Mouse (Mus musculus) brown adipose tissue, adult 24 weeks (tissue): ENCODE measurements around the gene Phf11b. TPM values are rescaled to one million over a fixed set of nuclear protein-coding genes. Genes with fewer than 3 reads are reported as not detected.
"Not testable (repeated sequence)": the region's sequence is repeated elsewhere in the genome, so short reads cannot be mapped to it uniquely, and the experiment has no call there.

Experiments used
- H3K27ac ChIP-seq: fragments of 200-500 bp; replicated peaks from 2 replicates; pipeline ENCODE4 v1.5.1; 2012; ENCODE audit warnings: low read depth, mild to moderate bottlenecking, low read length
- H3K4me1 ChIP-seq: fragments of 200-500 bp; 2 replicates; pipeline ENCODE4 v1.6.1; 2012; ENCODE audit warnings: low read length, mixed read lengths; ENCODE audit not compliant: control insufficient read depth, insufficient read depth, insufficient read length
- H3K4me3 ChIP-seq: fragments of 200-500 bp; 2 replicates; pipeline ENCODE4 v1.5.1; 2012; ENCODE audit warnings: low read depth, mild to moderate bottlenecking, low read length, moderate library complexity; ENCODE audit not compliant: insufficient read depth
- polyA plus RNA-seq: library from polyadenylated mRNA; stranded (reverse); fragments of >200 nt; gene quantifications from 2 replicates; pipeline ENCODE4 v1.2.4, GENCODE M21; 2012; ENCODE audit not compliant: missing spikeins, insufficient read depth, insufficient read length

Gene Phf11b
- 1.2 and 2.0 TPM in 2 replicates for polyA plus RNA-seq

- not testable (repeated sequence) for H3K4me1 ChIP-seq, H3K27ac ChIP-seq
- peak within 1 kb of the TSS; percentile 38 for H3K4me3 ChIP-seq
These were observed at the start of gene Phf11b for GRCm38 (mm10) chr14:59341189-59341588. Phf11b (minus strand) TSS chr14:59341351.

DNA sequence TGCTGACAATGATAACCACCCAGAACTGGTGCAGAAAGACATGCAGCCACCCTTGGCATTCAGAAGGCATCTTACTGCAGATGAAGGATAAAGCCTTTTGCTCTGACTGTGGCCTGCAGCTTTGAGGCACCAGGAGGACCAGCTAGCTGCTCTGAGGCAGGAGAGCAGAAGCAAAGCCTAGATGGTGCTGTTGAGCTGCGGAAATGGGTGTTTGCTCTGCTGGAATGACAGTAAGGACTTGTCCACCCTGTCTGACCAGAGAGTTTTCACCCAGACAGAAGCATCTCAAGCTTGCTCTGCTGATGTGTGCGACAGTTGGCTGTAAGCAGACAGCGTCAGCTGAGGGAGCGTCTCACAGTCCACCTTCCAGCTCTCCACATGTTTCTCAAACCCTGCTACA lies 49.0 kb upstream of the Phf11b start:
- not testable (repeated sequence) for H3K4me3 ChIP-seq, H3K27ac ChIP-seq, H3K4me1 ChIP-seq

GRCm38 (mm10) chr14:59389532-59389931 lies 48.4 kb upstream of the Phf11b start:
- no peak overlapping the region for H3K27ac ChIP-seq
- no peaks in the 10 kb centered on the region for H3K4me1 ChIP-seq
- no peak overlapping the region for H3K4me3 ChIP-seq

- Histone ChIP-seq H3K4me1 (peaks cover 3% of the 10 kb centered on the region; the same call in 1 of the 2 replicates), H3K4me3 (no peak overlapping the region), H3K27ac (no peak overlapping the region)
These were observed 29.4 kb upstream of the Phf11b start for GRCm38 (mm10) chr14:59370348-59371068.

DNA sequence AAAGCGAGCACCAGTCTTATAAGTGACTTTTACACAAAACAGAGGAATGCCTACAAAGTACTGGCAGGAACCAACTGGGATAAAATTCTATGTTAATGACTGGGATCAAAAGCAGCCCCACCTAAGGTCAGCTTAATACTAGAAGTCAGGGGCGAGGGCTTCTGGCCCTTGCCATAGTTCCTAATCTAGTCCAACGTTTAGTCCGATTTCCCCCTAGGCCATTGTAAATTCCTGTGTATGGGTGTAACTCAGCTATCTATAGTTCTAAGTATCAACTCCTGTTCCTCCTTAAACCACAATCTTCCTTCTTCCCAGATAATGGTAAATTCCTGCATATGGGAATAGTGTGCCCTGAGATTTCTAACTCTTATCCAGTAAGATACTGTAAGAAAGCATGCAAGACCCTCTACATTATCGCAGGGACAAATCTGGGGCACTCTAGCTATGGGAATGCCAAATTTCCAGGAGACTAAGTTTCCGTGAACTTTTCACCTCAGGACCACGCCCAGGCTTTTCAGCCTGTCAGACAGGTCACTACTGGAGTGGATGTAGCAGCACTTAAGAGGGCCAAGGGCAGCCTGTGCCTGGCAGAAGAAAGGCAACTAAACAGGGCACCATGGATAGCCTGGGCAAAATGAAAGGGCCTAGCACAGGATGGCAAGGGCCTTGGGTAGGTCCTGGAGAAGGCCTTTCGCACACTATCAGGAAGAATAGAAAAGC lies 25.4 kb upstream of the Phf11b start:
- Histone ChIP-seq H3K4me1 (peaks cover 3% of the 10 kb centered on the region; the same call in 1 of the 2 replicates), H3K4me3 (no peak overlapping the region), H3K27ac (no peak overlapping the region)

DNA sequence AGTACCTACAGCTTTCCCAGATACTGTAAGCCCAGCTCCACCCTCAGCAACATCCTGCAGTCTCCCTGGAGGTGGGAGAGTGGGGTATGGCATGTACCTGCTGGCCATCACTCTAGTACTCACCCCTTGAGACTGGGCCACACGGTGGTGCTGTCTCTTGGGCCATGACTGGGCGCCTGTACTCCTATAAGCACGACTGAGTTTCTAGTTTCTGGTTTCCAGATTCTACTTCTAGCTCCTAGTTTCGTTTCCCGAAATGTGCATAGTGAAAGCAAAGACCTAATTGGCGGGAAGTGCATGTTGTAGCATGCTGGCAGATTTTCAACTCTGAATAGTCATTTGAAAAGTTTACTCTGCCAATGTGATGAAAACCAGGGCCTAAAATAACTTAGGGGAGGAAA lies 24.1 kb upstream of the Phf11b start, which contains the start of gene Phf11d:
Phf11d (minus strand) TSS at position 227 of the 401 bp plus-strand sequence.
- H3K4me1 ChIP-seq, result peaks cover 3% of the 10 kb centered on the region; the same call in 1 of the 2 replicates
- peak within 1 kb of the TSS; percentile 61 for H3K4me3 ChIP-seq
- H3K27ac ChIP-seq, result peak within 1 kb of the TSS; percentile 95

GRCm38 (mm10) chr14:59339541-59339940 lies 1.6 kb downstream of the Phf11b start:
- Histone ChIP-seq H3K27ac (no peak overlapping the region), H3K4me1 (no peaks in the 10 kb centered on the region), H3K4me3 (no peak overlapping the region)

DNA sequence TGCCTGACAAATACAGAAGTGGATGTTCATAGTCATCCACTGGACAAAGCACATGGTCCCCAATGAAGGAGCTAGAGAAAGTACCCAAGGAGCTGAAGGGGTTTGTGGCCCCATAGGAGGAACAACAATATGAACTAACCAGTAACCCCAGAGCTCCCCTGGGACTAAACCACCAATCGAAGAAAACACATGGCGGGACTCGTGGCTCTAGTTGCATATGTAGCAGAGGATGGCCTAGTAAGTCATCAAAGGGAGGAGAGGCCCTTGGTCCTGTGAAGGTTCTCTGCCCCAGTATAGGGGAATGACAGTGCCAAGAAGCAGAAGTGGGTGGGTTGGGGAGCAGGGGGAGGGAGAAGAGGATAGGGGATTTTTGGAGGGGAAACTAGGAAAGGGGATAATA lies 5.1 kb downstream of the Phf11b start:
- H3K4me3 ChIP-seq, H3K27ac ChIP-seq, H3K4me1 ChIP-seq: not testable (repeated sequence)

DNA sequence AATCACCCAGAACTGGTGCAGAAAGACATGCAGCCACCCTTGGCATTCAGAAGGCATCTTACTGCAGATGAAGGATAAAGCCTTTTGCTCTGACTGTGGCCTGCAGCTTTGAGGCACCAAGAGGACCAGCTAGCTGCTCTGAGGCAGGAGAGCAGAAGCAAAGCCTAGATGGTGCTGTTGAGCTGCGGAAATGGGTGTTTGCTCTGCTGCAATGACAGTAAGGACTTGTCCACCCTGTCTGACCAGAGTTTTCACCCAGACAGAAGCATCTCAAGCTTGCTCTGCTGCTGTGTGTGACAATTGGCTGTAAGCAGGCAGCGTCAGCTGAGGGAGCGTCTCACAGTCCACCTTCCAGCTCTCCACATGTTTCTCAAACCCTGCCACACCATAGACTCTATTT lies 10.7 kb downstream of the Phf11b start:
- not testable (repeated sequence) for H3K4me1 ChIP-seq, H3K4me3 ChIP-seq, H3K27ac ChIP-seq

DNA sequence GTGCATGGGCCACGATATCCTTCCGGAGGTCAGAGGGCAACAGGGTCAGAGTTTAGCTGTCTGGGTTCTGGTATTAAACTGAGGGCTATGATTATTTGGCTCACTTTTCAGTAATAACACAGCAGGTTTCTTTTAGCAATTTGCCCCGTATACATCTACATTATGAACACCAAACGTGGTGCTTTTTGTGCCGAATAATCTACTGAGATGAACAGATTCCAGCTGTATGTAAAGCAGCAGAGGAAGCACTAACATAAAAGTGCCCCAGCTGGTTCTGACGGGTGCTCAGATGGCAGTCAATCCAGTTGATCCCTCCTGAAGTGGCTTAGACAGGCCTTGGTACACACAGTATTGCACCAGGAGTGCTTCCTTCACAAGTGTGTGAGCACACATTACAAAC lies 21.2 kb downstream of the Phf11b start:
- not testable (repeated sequence) for H3K4me1 ChIP-seq, H3K4me3 ChIP-seq, H3K27ac ChIP-seq

GRCm38 (mm10) chr14:59319036-59319435 lies 22.1 kb downstream of the Phf11b start:
- not testable (repeated sequence) for H3K4me3 ChIP-seq, H3K4me1 ChIP-seq

GRCm38 (mm10) chr14:59297391-59297790 lies 43.8 kb downstream of the Phf11b start, which contains the start of gene Phf11a:
Phf11a (minus strand) TSS chr14:59297522.
- not testable (repeated sequence) for H3K4me3 ChIP-seq, H3K4me1 ChIP-seq, H3K27ac ChIP-seq

More at GRCm38 (mm10) chr14:59319036-59319435, 22.1 kb downstream of the Phf11b start:
- H3K27ac ChIP-seq, result not testable (repeated sequence)

DNA sequence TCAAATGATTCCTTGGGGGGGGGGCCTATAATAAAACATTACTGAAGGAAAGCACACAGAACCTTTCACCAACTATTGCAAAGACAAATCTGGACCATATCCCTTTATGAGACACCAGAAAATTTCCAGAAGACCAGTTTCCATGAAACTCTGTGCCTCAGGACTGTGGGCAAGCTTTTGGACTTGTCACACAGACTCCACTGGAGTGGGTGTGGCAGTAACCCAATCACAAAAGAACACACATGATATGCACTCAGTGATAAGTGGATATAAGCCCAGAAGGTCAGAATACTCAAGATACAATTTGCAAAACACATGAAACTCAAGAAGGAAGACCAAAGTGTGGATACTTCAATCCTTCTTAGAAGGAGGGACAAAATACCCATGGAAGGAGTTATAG lies 49.4 kb downstream of the Phf11b start:
- H3K4me1 ChIP-seq, H3K27ac ChIP-seq, H3K4me3 ChIP-seq: not testable (repeated sequence)

DNA sequence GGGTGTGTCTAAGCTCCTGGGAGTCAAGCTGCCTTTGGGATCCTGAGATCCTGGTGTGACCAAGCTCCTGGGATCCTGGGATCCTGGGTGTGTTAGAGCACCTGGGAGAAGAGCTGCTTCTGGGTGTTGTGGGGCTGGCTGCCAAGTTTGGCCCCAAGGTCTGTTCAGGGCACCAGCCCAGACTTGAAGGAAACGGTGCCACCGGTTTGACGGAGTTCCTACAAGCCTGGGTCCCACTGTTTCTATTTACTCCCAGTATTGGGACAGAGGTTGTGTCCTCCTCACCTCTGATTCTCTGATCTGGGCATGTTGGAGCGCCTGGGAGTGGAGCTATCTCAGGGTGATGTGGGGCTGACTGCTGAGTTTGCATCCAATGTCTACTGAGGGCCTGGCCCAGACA lies 66.2 kb downstream of the Phf11b start:
- H3K4me3 ChIP-seq, H3K4me1 ChIP-seq, H3K27ac ChIP-seq: not testable (repeated sequence)
